Mouse (Mus musculus) left cerebral cortex, postnatal 10 days (tissue): ENCODE measurements at regions not wholly inside any gene's neighbourhood (a gene's known extent, or its start where the extent isn't known, plus 50 kb on each side); places are given as distances from the start of the nearest gene placed in this dataset.

Experiments
- DNase-seq, 2 experiments: peaks; one replicate each; pipeline ENCODE4 v3.0.0; 2021 to 2022; ENCODE audit warnings: low spot score in 2 of 2, mixed read lengths in 1 of 2; ENCODE audit errors: extremely low spot score in 1 of 2
- intact Hi-C: fragments of 180-260 bp; cut with DNase I; formaldehyde crosslinking; loops from one replicate; pipeline ENCODE4 v1.15.1; 2025

DNA sequence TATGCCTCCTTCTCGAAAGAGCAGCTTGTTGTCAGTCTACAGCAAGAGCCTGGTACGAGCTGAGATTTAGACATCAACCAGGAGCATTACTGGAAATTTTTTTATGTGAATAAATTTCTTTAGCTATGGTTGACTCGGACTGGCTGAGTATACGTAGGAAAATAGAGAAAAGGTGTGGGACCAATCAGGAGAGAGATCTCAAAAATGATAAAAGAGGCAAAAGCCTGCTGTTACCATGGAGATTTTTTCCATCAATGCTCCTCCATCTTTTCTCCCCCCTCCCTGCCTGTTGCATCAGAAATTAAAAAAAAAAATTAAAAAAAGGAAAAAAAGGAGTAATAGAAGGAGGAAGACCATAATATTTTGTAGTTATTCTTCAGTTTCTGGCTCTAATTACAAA is 890.3 kb upstream of the Snrpn start:
- DNase-seq: peak in 1 of 2 experiments; percentile 5
- intact Hi-C loops: no loop called here
